Mouse (Mus musculus) frontal cortex, postnatal 14 days (tissue): Measurements from ENCODE around the gene Rassf1.

Experiments used
- DNase-seq, 2 experiments: peaks; one replicate each; pipeline ENCODE4 v3.0.0; 2022; ENCODE audit warnings: low spot score in 2 of 2

The Rassf1 gene

DNA sequence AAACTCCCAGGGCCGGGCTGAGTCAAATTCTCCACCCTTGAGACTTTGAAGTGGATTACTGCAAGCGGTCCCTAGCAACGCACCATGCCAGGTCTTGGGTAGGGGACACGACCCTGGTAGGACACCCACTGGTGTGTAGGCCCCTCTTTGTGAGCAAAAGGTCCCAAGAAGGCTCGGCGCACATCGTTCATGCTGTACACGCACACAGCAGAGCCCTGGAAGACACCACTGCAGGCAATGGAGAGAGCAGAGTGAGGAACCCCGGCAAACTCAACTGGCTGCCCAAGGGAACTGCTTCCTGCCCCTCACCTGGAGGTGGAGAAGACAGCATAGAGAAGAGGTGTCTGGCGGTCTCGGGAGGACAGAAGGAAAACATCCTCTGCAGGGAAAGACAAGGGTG is 49.9 kb downstream of the Rassf1 start:
- no peak for DNase-seq

DNA sequence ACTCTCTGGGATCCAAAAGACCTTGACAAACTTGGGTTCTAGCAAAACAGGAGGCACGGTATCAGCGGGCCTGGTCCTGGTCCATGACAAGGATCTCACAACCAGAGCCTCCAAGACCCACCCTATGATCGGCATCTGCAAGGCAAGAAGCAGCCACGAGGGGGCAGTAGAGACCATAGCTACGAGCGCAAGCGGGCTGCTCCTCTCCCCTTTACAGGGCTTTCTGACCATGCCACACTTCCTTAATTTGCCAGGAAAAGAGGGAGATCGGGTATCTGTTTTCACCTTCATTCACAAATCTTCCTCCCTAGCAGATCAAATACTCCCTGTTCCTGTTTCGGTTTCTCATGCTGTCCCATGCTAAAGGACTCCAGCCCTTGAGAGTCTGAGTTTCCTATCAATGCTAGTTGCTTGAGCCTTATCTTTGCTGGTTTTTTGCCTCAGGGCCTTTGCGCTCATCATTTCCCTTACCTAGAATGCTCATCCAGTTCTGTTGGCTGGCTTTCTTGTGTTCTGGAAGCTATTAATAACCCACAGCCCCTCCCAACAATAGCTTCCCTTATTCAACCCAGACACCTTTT is 50.8 kb downstream of the Rassf1 start:
- DNase-seq = peak; percentile 81 to 93

DNA sequence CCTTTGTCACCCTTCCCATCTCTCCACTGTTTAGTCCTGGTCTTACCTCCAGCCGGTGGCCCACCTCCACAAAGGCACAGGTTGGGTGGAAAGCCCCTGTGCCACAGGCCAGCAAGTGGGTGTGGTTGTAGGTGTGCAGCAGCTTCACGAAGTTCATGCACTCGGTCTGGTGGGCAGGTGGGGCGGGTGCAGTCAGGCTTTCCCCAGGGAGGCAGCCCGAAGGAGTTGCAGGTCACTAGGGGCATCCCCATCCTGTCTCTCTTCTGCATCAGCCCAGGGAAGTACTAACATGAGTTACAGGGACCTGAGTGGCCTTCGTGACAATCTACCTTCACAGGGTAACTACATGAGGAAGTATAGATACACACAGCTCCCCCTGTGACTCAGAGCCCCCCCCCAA is 51.9 kb downstream of the Rassf1 start:
- no peak for DNase-seq

DNA sequence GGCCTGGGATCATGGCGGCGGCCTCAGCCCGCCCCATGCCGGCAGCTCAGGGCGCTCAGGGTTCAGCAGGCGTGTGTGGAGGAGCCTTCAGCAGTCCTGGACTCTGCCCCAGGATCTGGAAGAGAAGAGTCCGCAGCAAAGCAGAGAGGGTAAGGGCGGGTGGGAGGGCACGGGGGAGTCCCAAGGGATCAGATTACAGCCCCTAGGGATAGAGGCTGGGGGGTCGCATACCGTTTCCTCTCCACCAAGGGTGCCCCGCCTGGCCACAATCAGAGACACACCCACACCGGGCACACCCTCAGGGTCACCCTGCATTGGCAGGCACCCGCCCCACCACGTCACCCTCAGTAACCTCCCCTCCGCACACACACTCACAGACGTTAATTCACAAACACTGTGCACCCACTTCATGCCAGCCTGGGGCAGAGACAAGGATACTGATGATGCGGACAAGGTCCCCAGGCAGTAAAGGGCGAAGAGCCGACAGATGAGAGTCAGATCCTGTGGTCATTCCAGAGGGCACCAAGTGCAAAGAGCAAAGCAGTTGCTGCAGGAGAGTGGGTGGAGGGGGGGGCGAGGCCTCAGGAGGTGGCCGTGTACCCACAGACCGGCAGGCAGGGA is 53.8 kb downstream of the Rassf1 start:
- no peak for DNase-seq

DNA sequence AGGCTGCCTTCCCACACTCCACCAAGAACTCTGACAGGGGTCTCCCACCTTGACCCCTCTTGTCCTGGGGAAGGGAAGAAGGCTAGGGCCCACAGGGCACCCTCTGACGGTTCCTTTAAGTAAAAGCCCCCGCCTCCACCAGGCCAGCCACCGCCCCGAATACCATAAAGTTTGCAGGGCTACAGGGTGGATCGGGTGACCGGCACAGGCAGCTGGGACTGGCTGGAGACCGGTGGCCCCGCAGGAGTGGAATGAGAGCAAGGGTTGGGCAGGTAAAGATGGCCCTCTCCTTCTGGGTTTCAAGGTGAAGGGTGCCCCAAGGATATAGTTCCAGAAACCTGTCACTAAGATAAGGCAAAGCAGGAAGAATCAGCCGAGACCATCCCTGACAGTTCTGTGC is 55.2 kb downstream of the Rassf1 start:
- DNase-seq = no peak

DNA sequence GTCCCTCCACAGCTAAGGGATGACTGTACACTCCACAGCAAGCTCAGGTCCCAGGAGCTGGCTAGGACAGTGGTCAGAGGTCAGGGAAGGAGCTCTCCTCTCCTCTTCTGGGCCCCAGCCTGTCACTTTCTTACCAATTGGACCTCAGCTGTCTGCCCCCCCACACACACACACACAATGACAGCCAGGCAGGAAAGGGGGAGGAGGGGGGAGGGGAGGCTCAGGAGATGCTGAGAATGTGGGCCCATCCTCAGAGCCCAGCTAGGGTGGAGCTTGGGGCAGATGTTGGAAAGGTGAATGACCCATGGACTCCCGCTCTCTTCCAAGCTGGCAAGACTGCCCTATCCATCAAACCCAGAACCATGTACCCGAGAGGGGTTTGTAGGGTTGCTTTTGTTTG is 55.7 kb downstream of the Rassf1 start:
- no peak for DNase-seq

DNA sequence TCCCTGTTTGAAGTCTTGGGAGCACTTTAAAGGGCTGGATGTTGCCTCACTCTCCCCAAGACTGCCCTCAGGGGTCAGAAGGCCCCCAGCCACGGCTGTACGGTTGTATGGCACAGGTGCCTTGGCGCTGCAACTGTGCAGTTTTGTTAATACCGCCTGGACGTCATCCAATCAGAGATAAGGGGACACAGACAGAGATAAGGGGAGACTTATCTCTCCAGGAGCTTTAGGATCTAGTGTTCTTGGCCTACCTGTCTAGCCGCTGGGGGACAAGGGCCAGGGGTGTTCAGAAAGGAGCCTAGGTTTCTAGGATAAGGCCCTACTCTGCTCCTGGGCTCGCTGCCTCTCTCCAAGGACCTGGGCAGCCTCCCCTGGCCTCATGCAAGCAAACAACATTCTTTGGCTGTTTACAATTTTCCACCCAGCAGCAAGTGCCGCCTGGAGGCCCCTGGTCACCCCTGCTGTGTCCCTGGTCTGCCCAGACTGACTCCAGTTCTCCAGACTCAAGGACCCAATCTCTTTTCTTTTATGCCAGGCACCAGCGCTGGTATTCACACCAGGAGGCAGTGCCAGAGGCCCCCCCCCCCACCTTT is 56.4 kb downstream of the Rassf1 start:
- DNase-seq = no peak

DNA sequence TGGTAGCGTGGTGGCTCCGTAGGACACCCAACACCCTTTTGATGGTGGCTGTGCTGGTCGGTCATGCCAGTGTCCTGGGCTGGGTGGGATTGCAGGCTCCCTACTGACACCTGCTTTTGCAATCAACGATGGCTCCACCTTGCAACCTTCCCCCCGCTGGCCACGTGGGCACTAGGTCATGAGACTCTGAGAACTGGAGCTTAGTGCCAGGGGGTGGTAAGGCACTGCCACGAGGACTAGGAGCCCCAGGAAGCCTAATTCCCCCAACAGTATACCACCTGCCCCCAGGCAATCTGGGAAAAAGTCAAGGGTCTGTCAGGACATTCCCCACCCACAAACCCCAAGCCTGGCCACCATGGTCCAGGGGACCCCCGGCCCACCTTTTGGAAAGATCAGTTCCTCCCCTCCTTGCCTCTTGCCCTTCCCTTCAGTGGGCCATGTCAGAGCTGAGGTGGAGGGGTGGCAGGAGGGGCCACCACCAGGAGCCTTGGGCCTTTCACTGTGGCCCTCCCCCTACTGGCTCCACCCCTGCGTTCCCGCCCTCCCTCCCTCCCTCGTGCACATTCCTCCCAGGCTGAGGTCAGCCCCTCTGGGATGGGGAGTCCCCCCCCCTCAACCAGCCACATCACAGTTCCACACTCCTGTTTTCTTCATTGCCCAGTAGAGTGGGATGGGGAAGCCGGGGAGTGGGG is 57.5 kb downstream of the Rassf1 start, which contains the start of gene Sema3b:
Gene Sema3b (minus strand): TSS at position 489 of the 692 bp plus-strand sequence.
- DNase-seq = no peak

DNA sequence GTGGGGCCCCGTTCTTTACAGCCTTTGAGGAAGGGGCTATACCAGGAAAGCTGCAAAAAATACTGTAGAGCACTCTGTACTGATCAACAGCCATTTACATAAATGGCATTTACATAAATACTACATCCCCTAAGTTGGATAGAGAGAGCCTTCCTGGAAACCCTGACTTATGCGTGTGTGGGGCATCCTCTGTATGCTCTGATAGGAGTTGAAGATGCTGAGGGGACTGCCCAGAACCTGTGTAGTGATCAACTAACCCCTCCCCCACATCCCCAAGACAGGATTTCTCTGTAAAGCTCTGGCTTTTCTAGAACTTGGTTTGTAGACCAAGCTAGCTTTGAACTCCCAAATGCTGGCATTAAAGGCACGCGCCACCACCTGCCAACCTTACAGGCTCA is 58.1 kb downstream of the Rassf1 start:
- DNase-seq = no peak

DNA sequence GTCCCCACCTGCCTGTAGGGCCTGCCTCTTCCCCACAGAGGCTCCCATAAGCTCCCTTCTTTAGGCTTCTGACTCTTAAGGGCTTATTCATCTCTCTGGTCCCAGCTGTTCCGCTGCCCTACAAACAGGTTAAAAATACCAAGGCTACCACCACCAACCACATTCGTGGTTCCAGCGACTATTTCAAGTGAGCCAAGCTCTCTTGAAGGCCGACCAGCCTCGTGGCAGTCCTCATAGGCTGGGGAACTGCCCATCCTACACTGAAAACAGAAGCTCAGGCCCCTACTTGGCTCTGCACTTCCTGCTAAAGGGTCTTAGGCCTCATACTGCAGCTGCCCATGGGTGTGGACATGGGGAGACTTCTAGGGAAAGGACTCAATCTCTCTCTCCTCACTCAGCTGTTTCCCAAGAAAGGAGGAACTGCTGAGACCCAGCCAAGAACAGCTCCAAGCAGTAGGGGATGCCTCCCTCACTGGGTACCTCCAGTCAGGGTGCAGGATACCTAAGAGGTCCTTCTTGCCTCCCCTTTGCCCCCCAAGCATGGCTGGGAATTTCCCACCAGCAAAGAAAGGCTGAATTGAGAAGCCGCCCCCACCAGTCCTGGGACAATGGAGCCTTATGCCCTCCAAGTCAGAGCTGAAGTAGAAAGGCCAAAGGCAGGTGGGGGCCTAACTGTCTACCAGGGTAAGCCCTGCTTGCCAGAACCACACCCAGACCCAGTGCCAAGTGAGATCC is 60.3 kb downstream of the Rassf1 start:
- no peak for DNase-seq
